28 mouse cellular contexts compared by ENCODE assay signal in the genomic region with DNA sequence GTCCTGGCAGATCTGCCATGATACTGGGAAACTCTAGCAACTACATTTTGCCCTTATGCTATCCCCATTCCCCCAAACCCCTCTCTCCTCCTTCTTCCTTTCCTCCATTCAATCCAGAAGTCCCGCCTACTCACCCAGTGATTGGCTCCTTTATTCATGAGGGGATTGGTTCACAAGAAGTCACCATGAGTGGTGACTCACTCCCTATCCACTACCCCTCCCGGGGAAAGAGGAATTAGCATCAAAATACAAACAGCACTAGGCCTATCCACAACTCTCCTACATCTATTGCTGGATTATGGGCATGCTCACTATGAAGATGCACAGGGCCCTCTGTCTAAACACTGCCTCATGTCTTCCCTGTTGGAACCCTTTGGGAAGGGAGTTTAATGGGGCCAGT. TPM values are rescaled to one million over a fixed set of nuclear protein-coding genes. Genes with fewer than 3 reads are reported as not detected.
A peak's percentile ranks its signal among the peaks of the same experiment; 100 is the strongest.
DNase-seq lines count a peak whose midpoint lies in the region; ATAC-seq and TF ChIP-seq lines count a peak whose summit lies in the region.
"Had no signal": no experiment of that assay in that cellular context is flagged by ENCODE, and none has a peak within 500 bp of the region (broad histone marks: within the 10 kb centered on the region; RNA-seq: fewer than 3 reads in every experiment).

No protein-coding gene starts in this region.

- no peak for TF ChIP-seq CTCF in gastrocnemius, adult 2 months (IDR thresholded peaks at IDR 0.05)
- TF ChIP-seq CTCF in stomach, postnatal 0 days (IDR thresholded peaks at IDR 0.05; ENCODE audit: low read depth): no peak

- intact Hi-C loops in gastrocnemius, adult 2 months (cut with DNase I): no loop called here

- no peak for DNase-seq in gastrocnemius, adult 2 months
- no peak for DNase-seq in gastrocnemius, postnatal 10 days
- DNase-seq in testis, postnatal 10 days (ENCODE audit: low spot score): peak; percentile 15
- DNase-seq in testis, postnatal 14 days (ENCODE audit: low spot score): no peak
- DNase-seq in ZHBTc4 (ENCODE audit: low read depth, low spot score): peak; percentile 60
- DNase-seq in stomach, postnatal 0 days (ENCODE audit: low spot score): peak; percentile 9
- no peak for DNase-seq in heart, adult 8-10 months (ENCODE audit: low spot score)
- no peak for DNase-seq in layer of hippocampus, adult 9-11 months
- DNase-seq: adrenal gland, adult 2 months; adrenal gland, postnatal 36 days; cerebellum, adult 8-10 months; cerebellum, postnatal 25 days; gastrocnemius, postnatal 25 days; heart, adult 18-20 months; kidney, adult 8-10 months; kidney, postnatal 4 days; lung, postnatal 36 days; right cerebral cortex, postnatal 4 days; thymus, postnatal 25 days had no signal

- peak overlapping the region; percentile 12; the same call in 1 of the 2 replicates for H3K27ac ChIP-seq in gastrocnemius, adult 2 months
- no peak overlapping the region for H3K27ac ChIP-seq in stomach, postnatal 0 days (replicated peaks)
- H3K27ac ChIP-seq: forebrain, embryonic 13.5 days; hindbrain, embryonic 14.5 days; kidney, postnatal 0 days; limb, embryonic 12.5 days; neural tube, embryonic 13.5 days had no signal

- H3K9ac ChIP-seq in stomach, postnatal 0 days (ENCODE audit: low read length): no peak overlapping the region
- H3K9ac ChIP-seq: forebrain, embryonic 13.5 days; heart, embryonic 12.5 days; hindbrain, embryonic 14.5 days; limb, embryonic 12.5 days; neural tube, embryonic 13.5 days had no signal

- ATAC-seq in stomach, postnatal 0 days (ENCODE audit: low FRiP score, low TSS enrichment): peak; percentile 35; the same call in 1 of the 2 replicates
- ATAC-seq: forebrain, embryonic 13.5 days; Patski had no signal

- H3K27me3 ChIP-seq in stomach, postnatal 0 days (ENCODE audit: control insufficient read depth, insufficient read depth, low read length): no peaks in the 10 kb centered on the region
- H3K27me3 ChIP-seq: forebrain, embryonic 13.5 days; heart, embryonic 12.5 days; limb, embryonic 12.5 days; neural tube, embryonic 13.5 days; Patski had no signal

- no peak overlapping the region for H3K4me3 ChIP-seq in gastrocnemius, adult 2 months
- H3K4me3 ChIP-seq in stomach, postnatal 0 days (ENCODE audit: low read depth, low read length): no peak overlapping the region
- H3K4me3 ChIP-seq: forebrain, embryonic 13.5 days; heart, embryonic 12.5 days; limb, embryonic 12.5 days; neural tube, embryonic 13.5 days had no signal

- no peak overlapping the region for H3K4me2 ChIP-seq in stomach, postnatal 0 days (replicated peaks; ENCODE audit: low read depth)
- H3K4me2 ChIP-seq: forebrain, embryonic 13.5 days; heart, embryonic 12.5 days; hindbrain, embryonic 14.5 days; limb, embryonic 12.5 days; liver, embryonic 11.5 days; neural tube, embryonic 13.5 days had no signal

- H3K4me1 ChIP-seq in stomach, postnatal 0 days (replicated peaks; ENCODE audit: control insufficient read depth, insufficient read depth): no peaks in the 10 kb centered on the region
- H3K4me1 ChIP-seq: forebrain, embryonic 13.5 days; limb, embryonic 12.5 days; neural tube, embryonic 13.5 days had no signal

- TF ChIP-seq EP300 in stomach, postnatal 0 days (optimal IDR thresholded peaks at IDR 0.05): no peak

- WGBS in stomach, postnatal 0 days: 47% methylated on average over 2 of the region's 2 CpGs

- no peaks in the 10 kb centered on the region for H3K9me3 ChIP-seq in stomach, postnatal 0 days (ENCODE audit: control insufficient read depth, low read length)
- H3K9me3 ChIP-seq: forebrain, embryonic 13.5 days; heart, embryonic 12.5 days; limb, embryonic 12.5 days; neural tube, embryonic 13.5 days had no signal

- H3K36me3 ChIP-seq in stomach, postnatal 0 days (ENCODE audit: control insufficient read depth, insufficient read depth, low read length): no peaks in the 10 kb centered on the region
- H3K36me3 ChIP-seq: heart, embryonic 12.5 days; limb, embryonic 12.5 days; neural tube, embryonic 13.5 days had no signal

RNA-seq across cellular contexts. Expression of gene Olfml2a, which starts 12.2 kb away (rescaled TPM):
- total RNA-seq in gastrocnemius, adult 2 months (2021): 1 to 10 TPM; 4.2 to 6.6 TPM
- total RNA-seq in gastrocnemius, postnatal 10 days (2021): 10 to 100 TPM; 25.2 to 32.6 TPM
- 2.7 and 3.5 TPM in 2 replicates for polyA plus RNA-seq in stomach, postnatal 0 days (2015; fragmentation: Nextera tagmentation; extraction: Ambion mirVana)
- 1 to 10 TPM; 3.2 to 3.9 (median 3.6) TPM for total RNA-seq in heart, adult 8-10 months (2022)
- total RNA-seq: hematopoietic stem cell, adult 5-6 weeks had no signal

RNA-seq across cellular contexts. Expression of gene Nr6a1, which starts 16.5 kb away (rescaled TPM):
- 1 to 10 TPM; 3.4 to 4.8 TPM for total RNA-seq in gastrocnemius, adult 2 months (2021)
- 1 to 10 TPM; 1.6 to 2.6 TPM for total RNA-seq in gastrocnemius, postnatal 10 days (2021)
- 0.59 and 1.2 TPM in 2 replicates for polyA plus RNA-seq in stomach, postnatal 0 days (2015; fragmentation: Nextera tagmentation; extraction: Ambion mirVana)
- 1 to 10 TPM; 1.2 to 2.2 (median 1.9) TPM for total RNA-seq in heart, adult 8-10 months (2022)

RNA-seq across cellular contexts. Expression of gene Wdr38, which starts 53.3 kb away (rescaled TPM):
- under 1 TPM in 1 of 2 experiments, not detected in 1; 0.08 TPM for total RNA-seq in gastrocnemius, adult 2 months (2021)
- total RNA-seq in gastrocnemius, postnatal 10 days (2021): under 1 TPM; 0.09 to 0.18 TPM
- polyA plus RNA-seq in stomach, postnatal 0 days (2015; fragmentation: Nextera tagmentation; extraction: Ambion mirVana): 0.81 and 1.1 TPM in 2 replicates
- under 1 TPM; 0.09 to 0.22 (median 0.13) TPM for total RNA-seq in heart, adult 8-10 months (2022)

Comparison
In these comparisons a context has a peak if more than half of its experiments do, and no peak if none do; other contexts are left out.
1. DNase-seq: peak in testis, postnatal 10 days (single experiment), ZHBTc4 (single experiment) and stomach, postnatal 0 days (single experiment); none in gastrocnemius, adult 2 months (single experiment), gastrocnemius, postnatal 10 days (single experiment), testis, postnatal 14 days (single experiment), heart, adult 8-10 months (single experiment) and layer of hippocampus, adult 9-11 months (single experiment).